Mouse (Mus musculus) olfactory bulb, adult 2 months (tissue): Measurements from ENCODE around the gene Tollip. TPM values are rescaled to one million over a fixed set of nuclear protein-coding genes. Genes with fewer than 3 reads are reported as not detected.

ENCODE experiments used
- H3K27ac ChIP-seq: fragments of 200-500 bp; 2 replicates; pipeline ENCODE4 v1.5.1; 2012; ENCODE audit warnings: low read depth, low read length; ENCODE audit not compliant: insufficient read depth
- H3K4me1 ChIP-seq: fragments of 200-500 bp; 2 replicates; pipeline ENCODE4 v1.6.1; 2012; ENCODE audit warnings: low read length; ENCODE audit not compliant: control insufficient read depth, insufficient read depth
- H3K4me3 ChIP-seq: fragments of 200-500 bp; 2 replicates; pipeline ENCODE4 v1.5.1; 2012; ENCODE audit warnings: mild to moderate bottlenecking, low read depth, low read length, moderate library complexity; ENCODE audit not compliant: insufficient read depth
- CTCF ChIP-seq: fragments of 200-500 bp; IDR thresholded peaks from 2 replicates; pipeline ENCODE4 v1.5.1; 2012; ENCODE audit warnings: low read depth, mild to moderate bottlenecking, low read length, moderate library complexity; ENCODE audit not compliant: insufficient read depth
- POLR2A ChIP-seq: fragments of 200-500 bp; IDR thresholded peaks from 2 replicates; pipeline ENCODE4 v1.6.1; 2012; ENCODE audit warnings: mild to moderate bottlenecking, low read depth, low read length, moderate library complexity; ENCODE audit not compliant: insufficient read depth
- WGBS: fragments of 180-500 bp; shearing (Covaris S2); methylation state at CpG from one replicate; pipeline ENCODE4 v1.1.7; 2018; 5-methylcytosine and 5-hydroxymethylcytosine counted together
- polyA plus RNA-seq: library from polyadenylated mRNA; stranded (reverse); fragments of >200 nt; gene quantifications from 2 replicates; pipeline ENCODE4 v1.2.4, GENCODE M21; 2012; ENCODE audit warnings: low replicate concordance; ENCODE audit not compliant: missing spikeins, insufficient read depth, insufficient read length

Gene Tollip
- polyA plus RNA-seq, 1 experiment = not detected

- 92% methylated on average over 2 of the region's 2 CpGs for WGBS
- H3K4me1 ChIP-seq = peaks cover 2% of the 10 kb centered on the region
- TF ChIP-seq POLR2A (no peak), CTCF (no peak)
- no peak overlapping the region for H3K27ac ChIP-seq
- H3K4me3 ChIP-seq = no peak overlapping the region
Measured at GRCm38 (mm10) chr7:141878813-141879212, 39.5 kb downstream of the Tollip start.

- Histone ChIP-seq H3K4me1 (no peaks in the 10 kb centered on the region; the same call in 1 of the 2 replicates), H3K4me3 (no peak overlapping the region), H3K27ac (no peak overlapping the region)
- TF ChIP-seq POLR2A = no peak
- 87% methylated on average over 5 of the region's 5 CpGs for WGBS
Measured at GRCm38 (mm10) chr7:141874891-141875290, 43.4 kb downstream of the Tollip start.

DNA sequence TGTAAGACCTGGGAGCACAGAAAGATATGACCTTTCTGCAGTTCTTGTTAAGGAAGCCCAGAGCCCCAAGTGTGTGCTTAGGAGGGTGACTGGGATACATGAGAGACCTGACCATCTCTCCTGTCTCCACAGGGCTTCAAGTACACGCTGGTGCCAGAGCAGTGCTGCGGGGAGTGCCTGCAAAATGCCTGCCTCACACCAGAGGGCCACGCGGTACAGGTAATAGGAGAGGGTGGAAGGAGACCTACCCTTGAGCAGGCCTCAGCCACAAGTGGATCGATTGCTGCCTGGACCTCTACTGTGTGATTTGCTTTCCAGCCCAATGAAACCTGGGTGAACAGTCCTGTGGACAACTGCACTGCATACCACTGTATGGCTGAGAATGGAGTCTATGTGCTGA is 47.8 kb downstream of the Tollip start:
- no peak overlapping the region for H3K27ac ChIP-seq
- no peak overlapping the region for H3K4me3 ChIP-seq
- 84% methylated on average over 5 of the region's 5 CpGs for WGBS
- TF ChIP-seq CTCF (no peak), POLR2A (no peak)
- H3K4me1 ChIP-seq = no peaks in the 10 kb centered on the region

DNA sequence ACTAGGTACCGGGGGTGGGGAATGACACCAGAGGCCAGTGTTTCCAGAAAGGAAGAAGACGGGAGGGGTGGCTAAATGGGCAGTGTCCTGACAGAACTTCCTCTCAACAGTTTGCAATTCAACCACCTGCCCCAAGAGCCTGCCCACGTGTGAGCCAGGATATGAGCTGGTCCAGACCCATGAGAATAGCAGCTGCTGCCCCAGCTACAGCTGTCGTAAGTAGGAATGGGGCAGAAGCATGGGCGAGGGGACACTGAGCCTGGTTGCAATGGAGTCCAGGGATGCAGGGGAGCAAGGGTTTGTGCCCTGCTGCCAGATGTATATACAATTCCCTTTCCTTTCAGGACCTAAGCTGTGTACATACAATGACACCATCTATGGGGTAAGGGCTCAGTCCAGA is 48.7 kb downstream of the Tollip start:
- TF ChIP-seq POLR2A (no peak), CTCF (no peak)
- 82% methylated on average over 5 of the region's 5 CpGs for WGBS

GRCm38 (mm10) chr7:141861046-141861445 is 57.3 kb downstream of the Tollip start:
- TF ChIP-seq CTCF = no peak
- TF ChIP-seq POLR2A = no peak
- no peak overlapping the region for H3K4me3 ChIP-seq
- no peak overlapping the region for H3K27ac ChIP-seq
- 88% methylated on average over 4 of the region's 4 CpGs for WGBS
- H3K4me1 ChIP-seq = no peaks in the 10 kb centered on the region

More for the DNA sequence above, 48.7 kb downstream of the Tollip start:
- no peak overlapping the region for H3K27ac ChIP-seq
- H3K4me3 ChIP-seq = no peak overlapping the region
- no peaks in the 10 kb centered on the region for H3K4me1 ChIP-seq

- H3K27ac ChIP-seq = no peak overlapping the region
- TF ChIP-seq CTCF (no peak), POLR2A (no peak)
- WGBS = 89% methylated on average over 10 of the region's 10 CpGs
- peaks cover 10% of the 10 kb centered on the region for H3K4me1 ChIP-seq
- H3K4me3 ChIP-seq = no peak overlapping the region
Measured at GRCm38 (mm10) chr7:141840354-141840753, 78.0 kb downstream of the Tollip start.

DNA sequence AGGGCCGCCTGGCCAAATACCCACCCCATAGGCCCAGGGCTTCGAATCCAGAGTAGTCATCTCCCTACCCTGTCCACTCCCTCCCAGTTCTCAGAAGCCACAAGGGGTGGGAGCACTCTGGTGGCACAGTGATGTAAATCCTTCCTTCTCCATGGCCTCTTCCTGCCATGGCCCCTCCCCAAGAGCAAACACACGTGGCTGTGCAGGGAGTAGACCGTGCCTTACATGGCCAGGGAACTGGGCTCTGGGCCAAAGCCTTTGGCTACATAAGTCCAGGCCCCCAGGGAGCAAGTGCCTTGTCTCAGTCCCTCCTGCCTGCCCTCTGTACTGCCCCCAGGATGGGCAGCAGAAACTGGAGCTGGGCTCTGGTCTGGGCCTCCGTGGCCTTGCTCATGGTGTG is 79.5 kb downstream of the Tollip start, which contains the start of gene Muc5b:
Gene Muc5b, plus strand, starts transcription at position 292 of the 400 bp plus-strand sequence.
- Histone ChIP-seq H3K27ac (no peak within 1 kb of the TSS), H3K4me1 (peaks cover 10% of the 10 kb centered on the region), H3K4me3 (no peak within 1 kb of the TSS)
- TF ChIP-seq POLR2A (no peak), CTCF (no peak)
- WGBS = 75% methylated on average over 5 of the region's 5 CpGs

- 87% methylated on average over 8 of the region's 8 CpGs for WGBS
- TF ChIP-seq CTCF (no peak), POLR2A (no peak)
Measured at GRCm38 (mm10) chr7:141836423-141836822, 81.9 kb downstream of the Tollip start.

GRCm38 (mm10) chr7:141835941-141836340 is 82.4 kb downstream of the Tollip start:
- TF ChIP-seq CTCF (no peak), POLR2A (no peak)
- no peak overlapping the region for H3K4me3 ChIP-seq
- H3K4me1 ChIP-seq = peaks cover 6% of the 10 kb centered on the region
- no peak overlapping the region for H3K27ac ChIP-seq
- WGBS = 85% methylated on average over 7 of the region's 7 CpGs

More at GRCm38 (mm10) chr7:141836423-141836822, 81.9 kb downstream of the Tollip start:
- Histone ChIP-seq H3K27ac (no peak overlapping the region), H3K4me1 (peaks cover 10% of the 10 kb centered on the region), H3K4me3 (no peak overlapping the region)

Other genes starting within 250 kb of the Tollip start
- gene Muc2, start 228.2 kb downstream of the Tollip start, polyA plus RNA-seq = not detected in 2 replicates
- not detected in 2 replicates for gene Muc5ac, start 129.5 kb downstream of the Tollip start, polyA plus RNA-seq
- gene Muc5b, start 79.4 kb downstream of the Tollip start, polyA plus RNA-seq = not detected in 2 replicates
- not detected in 2 replicates for gene Brsk2, start 31.2 kb upstream of the Tollip start, polyA plus RNA-seq
- not detected in 2 replicates for gene Mob2, start 142.6 kb upstream of the Tollip start, polyA plus RNA-seq
- not detected in 2 replicates for gene Dusp8, start 177.3 kb upstream of the Tollip start, polyA plus RNA-seq
- not detected in 2 replicates for gene Gm45618, start 202.2 kb upstream of the Tollip start, polyA plus RNA-seq
- gene Gm39115, start 217.5 kb upstream of the Tollip start, polyA plus RNA-seq = not detected in 2 replicates
- gene Gm45337, start 226.1 kb upstream of the Tollip start, polyA plus RNA-seq = not detected in 2 replicates
- not detected in 2 replicates for gene Gm29735, start 238.6 kb upstream of the Tollip start, polyA plus RNA-seq
- gene Gm4553, start 247.2 kb upstream of the Tollip start, polyA plus RNA-seq = not detected in 2 replicates